Mouse (Mus musculus): Measurements from ENCODE around the gene Crygd. TPM values are rescaled to one million over a fixed set of nuclear protein-coding genes. Genes with fewer than 3 reads are reported as not detected.

Crygd gene
- total RNA-seq, 2 experiments from 2014 or later: not detected

- peak; percentile 7 to 39 for DNase-seq (ENCODE audit: extremely low spot score in 1 of 2, low spot score in 2 of 2)
These were observed 14.5 kb downstream of the Crygd start for GRCm38 (mm10) chr1:65048781-65049180.

GRCm38 (mm10) chr1:65046401-65047109 is 16.7 kb downstream of the Crygd start:
- peak in 1 of 2 experiments; percentile 28 for DNase-seq (ENCODE audit: extremely low spot score in 1 of 2, low spot score in 2 of 2)
- intact Hi-C loops (cut with DNase I): loop anchor here (5.0 kb wide), 2 partner anchors 116 to 131 kb away; no protein-coding TSS in a partner anchor

More at GRCm38 (mm10) chr1:65048781-65049180, 14.5 kb downstream of the Crygd start:
- intact Hi-C loops (cut with DNase I): loop anchor here (5.0 kb wide), 2 partner anchors 114 to 129 kb away; no protein-coding TSS in a partner anchor

DNA sequence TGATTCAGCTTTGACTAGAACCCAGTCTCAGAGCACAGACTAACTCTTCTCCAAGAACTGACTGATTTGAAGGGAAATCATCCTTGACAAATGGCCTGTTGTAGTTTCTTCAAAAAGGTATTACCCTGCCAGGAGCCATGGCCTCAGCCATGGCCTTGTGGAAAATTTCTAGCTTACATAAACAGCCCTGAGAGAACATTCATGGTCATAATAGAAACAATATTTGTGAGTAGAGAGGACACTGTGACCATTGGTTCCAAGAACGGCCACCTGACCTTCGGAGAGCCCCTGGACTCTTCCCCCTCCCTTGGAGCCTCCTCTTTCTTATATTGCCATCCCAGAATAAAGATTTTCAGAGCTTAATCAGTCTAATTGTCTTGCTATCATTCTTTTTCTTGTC is 19.8 kb downstream of the Crygd start:
- no peak for DNase-seq (ENCODE audit: extremely low spot score in 1 of 2, low spot score in 2 of 2)
- intact Hi-C loops (cut with DNase I): no loop called here

- intact Hi-C loops (cut with DNase I): no loop called here
- no peak for DNase-seq (ENCODE audit: extremely low spot score in 1 of 2, low spot score in 2 of 2)
These were observed 21.4 kb downstream of the Crygd start for GRCm38 (mm10) chr1:65041837-65042236.

DNA sequence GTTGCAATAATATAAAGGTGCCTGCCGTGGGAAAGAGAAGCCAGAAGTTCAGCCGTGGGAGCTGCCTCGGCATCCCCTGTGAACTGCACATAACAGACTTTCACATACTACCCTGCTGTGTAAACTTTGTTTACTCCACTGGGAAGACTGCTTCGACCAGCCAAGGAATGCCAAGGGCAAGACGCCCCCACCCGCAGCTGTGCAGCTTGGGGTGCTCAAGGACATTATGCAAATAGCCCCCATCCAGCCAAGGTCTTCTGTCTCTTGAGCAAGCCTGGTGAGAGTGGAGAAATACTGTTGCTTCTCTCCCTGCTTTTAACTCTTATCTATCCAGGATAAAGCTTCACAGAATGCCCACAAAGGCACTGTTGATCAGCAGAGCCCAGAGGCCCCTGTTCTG is 22.4 kb downstream of the Crygd start:
- DNase-seq (ENCODE audit: extremely low spot score in 1 of 2, low spot score in 2 of 2): peak in 1 of 2 experiments; percentile 47
- intact Hi-C loops (cut with DNase I): no loop called here

DNA sequence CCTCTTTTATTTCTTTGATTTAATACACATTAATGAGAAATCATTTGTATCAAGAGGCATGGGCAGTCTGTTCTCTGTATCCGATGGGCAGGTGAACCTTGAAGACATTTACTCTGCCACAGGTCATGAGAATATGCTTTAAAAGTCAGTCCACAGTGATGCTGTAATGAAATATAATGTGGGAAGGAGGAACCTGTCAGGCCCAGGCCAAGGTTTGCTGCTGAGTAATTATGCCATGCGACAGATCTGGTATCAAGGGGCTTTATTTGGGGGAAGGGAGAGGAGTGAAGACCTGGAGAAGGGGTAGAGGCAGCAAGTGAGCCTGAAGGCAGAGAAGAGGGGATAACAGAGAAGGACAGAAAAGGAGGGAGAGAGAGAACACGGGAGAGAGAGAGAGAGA is 23.6 kb downstream of the Crygd start:
- intact Hi-C loops (cut with DNase I): no loop called here
- no peak for DNase-seq (ENCODE audit: extremely low spot score in 1 of 2, low spot score in 2 of 2)

DNA sequence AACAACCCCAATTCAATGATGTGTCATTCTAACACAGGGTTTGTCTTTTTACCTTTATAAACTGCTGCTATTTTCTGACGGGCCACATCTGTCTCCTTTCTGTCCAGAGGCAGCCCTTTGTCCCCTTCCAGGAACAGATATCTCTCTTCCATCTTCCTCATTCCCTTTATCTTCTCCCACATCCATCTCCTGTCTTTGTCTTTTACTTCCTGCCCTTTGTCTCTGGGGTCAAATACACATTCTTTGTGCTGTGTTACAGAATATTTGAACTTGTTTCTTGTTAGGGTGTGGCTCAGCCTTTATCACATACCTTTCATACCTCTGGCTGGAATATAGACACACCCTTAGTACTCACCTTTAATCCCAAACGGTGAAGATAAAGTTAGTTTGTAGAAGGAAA is 25.7 kb downstream of the Crygd start:
- DNase-seq (ENCODE audit: extremely low spot score in 1 of 2, low spot score in 2 of 2): no peak
- intact Hi-C loops (cut with DNase I): no loop called here

DNA sequence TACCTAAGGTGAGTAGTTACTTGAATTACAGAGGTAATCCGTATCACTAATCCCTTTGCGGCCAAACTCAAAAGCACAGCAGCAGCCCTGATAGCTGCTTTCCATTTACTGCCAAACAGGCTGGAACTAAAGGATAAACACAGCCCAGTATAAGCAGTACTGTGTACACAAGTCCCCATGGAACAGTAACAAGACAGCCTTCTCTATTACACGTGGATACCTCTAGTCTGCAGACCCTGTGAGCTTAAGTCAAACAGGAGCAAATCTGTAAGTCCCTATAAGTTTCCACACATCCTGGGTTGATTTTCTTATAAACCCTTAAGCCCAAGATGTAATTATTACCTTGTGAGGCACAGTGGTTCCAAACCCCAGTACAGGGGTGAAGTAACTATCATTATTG is 27.7 kb downstream of the Crygd start:
- intact Hi-C loops (cut with DNase I): no loop called here
- no peak for DNase-seq (ENCODE audit: extremely low spot score in 1 of 2, low spot score in 2 of 2)

DNA sequence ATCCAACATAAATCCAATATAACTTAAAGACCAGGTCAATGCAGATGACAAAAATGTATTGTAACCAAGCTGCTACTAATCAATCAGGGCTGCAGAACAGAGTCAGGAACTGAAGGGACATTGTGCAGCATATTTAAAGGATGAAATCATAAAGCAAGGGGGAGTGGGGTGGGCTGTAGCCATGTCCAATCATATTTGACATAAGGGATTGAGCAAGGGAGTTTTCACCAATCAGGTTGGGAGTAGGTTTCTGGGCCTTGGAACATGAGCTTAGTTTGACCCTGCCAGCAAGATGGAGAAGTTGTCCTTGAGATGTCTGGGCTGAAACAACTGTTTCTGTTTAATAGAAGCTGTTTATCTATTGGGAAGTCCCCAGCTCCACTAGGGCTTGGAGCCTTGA is 30.6 kb downstream of the Crygd start, which contains the start of gene Akr1cl:
Gene Akr1cl (minus strand): TSS at position 119 of the 400 bp plus-strand sequence.
- no peak for DNase-seq (ENCODE audit: extremely low spot score in 1 of 2, low spot score in 2 of 2)
- intact Hi-C loops (cut with DNase I): no loop called here

DNA sequence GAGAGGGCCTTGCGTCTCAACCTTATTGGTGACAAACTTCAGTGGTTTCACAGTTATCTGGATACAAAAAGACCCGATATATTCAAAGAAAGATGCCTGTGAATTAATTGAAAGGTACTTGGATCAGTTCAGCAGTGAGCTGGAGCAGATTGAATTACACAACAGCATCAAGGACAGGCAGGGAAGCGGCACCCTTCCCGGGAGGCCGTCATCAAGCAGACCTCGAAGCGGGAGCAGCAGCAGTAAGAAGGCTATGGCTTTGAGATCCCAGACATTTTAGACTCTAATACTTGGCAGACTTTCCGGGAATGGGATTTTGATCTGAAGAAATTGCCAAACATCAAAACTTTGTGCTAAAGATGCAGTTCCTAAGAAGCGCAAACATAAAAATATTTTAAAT is 35.0 kb downstream of the Crygd start:
- no peak for DNase-seq (ENCODE audit: extremely low spot score in 1 of 2, low spot score in 2 of 2)
- intact Hi-C loops (cut with DNase I): no loop called here

- intact Hi-C loops (cut with DNase I): loop anchor here (5.0 kb wide), 1 partner anchor 295 kb away; no protein-coding TSS in a partner anchor
- DNase-seq (ENCODE audit: extremely low spot score in 1 of 2, low spot score in 2 of 2): no peak
These were observed 50.5 kb downstream of the Crygd start for GRCm38 (mm10) chr1:65012726-65013125.

Other genes starting within 250 kb of the Crygd start
- gene Plekhm3, start 106.6 kb downstream of the Crygd start, total RNA-seq (2021): 10 to 100 TPM; 27.1 to 32.2 TPM
- gene Akr1cl, start 30.7 kb downstream of the Crygd start, total RNA-seq (2021): not detected
- not detected for gene Cryge, start 12.3 kb downstream of the Crygd start, total RNA-seq (2021)
- not detected for gene Crygc, start 10.2 kb upstream of the Crygd start, total RNA-seq (2021)
- not detected for gene Crygb, start 18.8 kb upstream of the Crygd start, total RNA-seq (2021)
- gene Cryga, start 39.9 kb upstream of the Crygd start, total RNA-seq (2021): 1 to 10 TPM in 1 of 2 experiments, under 1 TPM in 1; 0.67 to 2.5 TPM
- 1 to 10 TPM; 1.4 to 1.7 TPM for gene Gm28845, start 56.1 kb upstream of the Crygd start, total RNA-seq (2021)
- gene D630023F18Rik, start 59.8 kb upstream of the Crygd start, total RNA-seq (2021): 10 to 100 TPM; 15.1 to 18.3 TPM
- gene Idh1, start 123.0 kb upstream of the Crygd start, total RNA-seq (2021): 100 to 1,000 TPM; 119 to 143 TPM
- gene Pikfyve, start 123.2 kb upstream of the Crygd start, total RNA-seq (2021): 10 to 100 TPM; 39.9 to 42.3 TPM
- 1 to 10 TPM; 3.3 to 4.4 TPM for gene Pth2r, start 218.6 kb upstream of the Crygd start, total RNA-seq (2021)